Mouse (Mus musculus): ENCODE data around the gene Lax1.

Lax1 gene

DNA sequence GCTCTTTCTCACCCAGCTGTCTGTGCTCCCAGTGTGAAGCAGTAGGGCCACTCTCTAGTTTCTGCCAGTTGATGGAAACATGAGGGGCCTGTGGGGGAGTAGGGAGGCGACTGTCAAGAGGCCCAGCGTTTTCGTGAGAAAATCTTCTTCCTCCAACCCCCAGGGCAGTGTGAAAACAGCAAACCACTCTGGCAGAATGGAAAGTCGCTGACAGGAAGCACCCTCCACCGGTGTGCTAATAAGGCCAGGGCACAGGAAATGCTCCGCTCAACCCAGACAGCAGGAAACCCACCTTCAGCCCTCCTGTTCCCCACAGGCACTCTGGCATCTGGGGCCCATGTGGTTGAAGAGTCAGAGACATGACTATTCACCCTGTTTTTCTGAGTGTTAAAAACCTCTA, at the start of gene Lax1:
Lax1 (minus strand) TSS at position 212 of the 400 bp plus-strand sequence.
- DNase-seq, result peak; percentile 38

GRCm38 (mm10) chr1:133736664-133737063, 46.8 kb upstream of the Lax1 start:
- DNase-seq, result no peak

- peak; percentile 68 for DNase-seq
These were observed 46.2 kb upstream of the Lax1 start for GRCm38 (mm10) chr1:133735995-133736652.

DNA sequence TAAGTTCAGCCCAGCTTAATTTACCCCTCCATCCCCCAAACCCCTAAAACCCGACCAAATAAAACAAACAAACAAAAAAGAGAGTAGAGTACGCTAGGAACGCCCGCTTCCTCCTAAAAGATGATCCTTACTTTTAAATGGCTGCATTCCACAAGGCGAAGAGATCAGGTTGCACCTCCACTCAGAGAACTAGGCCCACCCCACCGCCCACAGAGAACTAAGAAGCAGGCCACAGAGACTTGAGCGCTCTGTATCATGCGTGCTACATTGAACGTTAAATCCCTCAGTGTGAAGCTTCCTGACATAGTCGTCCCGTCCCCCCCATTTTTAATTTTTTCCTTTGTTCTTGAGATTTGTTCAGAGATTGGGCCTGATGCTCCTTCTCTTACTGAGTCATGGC, 42.9 kb upstream of the Lax1 start:
- DNase-seq, result no peak

DNA sequence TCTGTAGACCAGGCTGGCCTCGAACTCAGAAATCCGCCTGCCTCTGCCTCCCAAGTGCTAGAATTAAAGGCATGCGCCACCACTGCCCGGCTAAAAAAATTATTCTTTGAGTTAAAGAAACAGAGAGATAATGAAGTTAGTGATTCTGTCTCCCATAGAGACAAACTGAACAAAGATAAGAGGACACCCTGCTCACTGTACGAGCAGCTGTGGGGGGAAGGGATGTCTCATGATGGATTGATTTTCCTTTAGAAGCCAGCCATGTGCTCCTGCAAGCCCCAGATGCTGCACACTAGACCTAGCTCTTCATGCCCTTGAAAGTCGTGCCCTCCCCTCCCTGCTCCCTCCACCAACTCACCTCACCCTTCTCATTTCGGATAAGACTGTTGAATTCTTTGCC, 38.4 kb upstream of the Lax1 start:
- no peak for DNase-seq

DNA sequence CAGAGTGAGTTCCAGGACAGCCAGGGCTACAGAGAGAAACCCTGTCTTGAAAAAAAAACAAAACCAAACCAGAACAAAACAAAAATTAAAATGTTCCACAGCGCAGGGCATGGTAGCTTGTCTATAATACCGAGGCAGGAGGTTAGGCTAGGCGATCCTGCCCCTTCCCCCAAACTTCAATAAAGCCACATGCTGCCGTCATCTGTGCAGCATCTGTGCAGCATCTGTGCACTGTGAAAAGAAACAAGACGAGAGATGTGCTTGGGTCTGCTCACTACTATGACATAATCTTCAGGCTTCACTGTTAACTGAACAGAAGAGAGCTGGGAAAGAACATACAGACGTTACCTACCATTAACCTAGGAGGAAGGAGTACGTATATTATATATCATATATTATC, 30.4 kb upstream of the Lax1 start:
- no peak for DNase-seq

DNA sequence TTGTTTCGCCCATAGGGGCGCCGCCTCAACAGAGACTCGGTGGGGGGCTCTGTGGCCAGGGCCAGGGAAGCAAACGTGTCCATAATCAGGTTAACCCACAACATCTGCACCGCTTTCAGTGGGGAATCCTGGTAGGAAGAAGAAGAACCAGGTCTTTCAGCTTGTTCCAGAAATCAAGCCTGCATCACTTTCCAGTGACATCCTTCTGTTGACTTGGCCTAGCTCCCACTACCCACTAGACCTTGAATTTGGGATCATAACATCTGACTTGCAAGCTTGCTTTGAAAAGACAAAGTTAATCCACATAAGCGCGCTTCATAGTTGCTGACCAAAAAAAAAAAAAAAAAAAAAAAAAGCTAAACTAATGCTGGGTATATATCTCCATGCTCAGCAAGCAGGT, 28.9 kb upstream of the Lax1 start:
- DNase-seq, result no peak

DNA sequence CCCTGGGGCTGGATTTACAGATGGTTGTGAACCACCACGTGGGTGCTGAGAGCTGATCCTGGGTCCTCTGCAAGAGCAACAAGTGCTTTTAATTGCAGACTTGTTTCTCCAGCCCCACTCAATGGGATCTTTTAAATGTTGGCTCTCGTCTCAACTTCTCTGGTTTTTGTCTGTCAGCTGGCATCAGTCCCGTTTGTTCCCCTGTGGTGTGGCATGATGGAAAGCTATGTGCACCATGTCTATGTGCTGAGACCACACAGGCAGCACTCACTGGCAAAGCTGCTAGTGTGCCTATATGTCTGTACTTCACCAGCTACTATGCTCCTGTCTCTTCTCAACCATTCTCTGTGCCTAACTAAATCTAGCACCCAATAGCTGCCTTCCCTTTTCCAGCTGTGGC, 28.4 kb upstream of the Lax1 start:
- DNase-seq, result no peak

DNA sequence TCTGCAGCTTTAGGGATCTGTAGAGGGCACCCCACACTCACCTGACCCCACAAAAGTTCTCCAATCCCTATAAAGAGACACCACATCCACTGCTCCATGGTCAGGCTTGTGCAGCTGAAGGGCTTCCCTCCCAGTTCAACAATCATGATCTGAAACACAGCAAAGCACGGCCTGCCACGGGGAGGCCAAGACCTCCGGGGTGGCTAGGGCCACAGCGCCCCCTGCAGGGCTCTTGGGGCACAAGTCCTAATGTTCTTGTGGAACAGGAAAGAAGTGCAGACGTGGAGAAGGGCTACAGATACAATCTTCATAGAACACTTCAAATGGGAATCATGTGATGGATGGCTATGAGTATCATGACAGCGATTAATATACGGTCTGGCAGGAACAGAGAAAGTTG, 26.6 kb upstream of the Lax1 start:
- DNase-seq, result peak; percentile 70

- DNase-seq, result no peak
These were observed 25.3 kb upstream of the Lax1 start for GRCm38 (mm10) chr1:133715191-133715590.

DNA sequence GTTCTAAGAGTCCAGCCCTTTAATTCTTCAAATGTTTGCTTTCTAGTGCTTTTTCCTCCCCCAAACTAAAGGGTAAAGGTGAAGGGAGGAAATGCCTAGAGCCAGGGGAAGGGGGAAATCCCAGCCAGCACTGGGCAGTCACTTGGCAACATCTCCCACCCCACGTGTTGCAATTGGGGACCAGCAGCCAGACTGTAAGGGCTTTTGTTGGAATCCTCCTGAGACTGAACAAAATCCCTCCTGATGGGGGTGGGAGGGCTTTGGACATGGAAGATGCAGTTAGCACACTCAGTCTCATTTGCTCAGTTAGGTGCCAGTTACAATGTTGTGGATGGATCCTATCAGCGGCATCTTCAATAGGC, 23.1 kb upstream of the Lax1 start:
- peak; percentile 39 for DNase-seq

- no peak for DNase-seq
These were observed 22.5 kb upstream of the Lax1 start for GRCm38 (mm10) chr1:133712288-133713008.

DNA sequence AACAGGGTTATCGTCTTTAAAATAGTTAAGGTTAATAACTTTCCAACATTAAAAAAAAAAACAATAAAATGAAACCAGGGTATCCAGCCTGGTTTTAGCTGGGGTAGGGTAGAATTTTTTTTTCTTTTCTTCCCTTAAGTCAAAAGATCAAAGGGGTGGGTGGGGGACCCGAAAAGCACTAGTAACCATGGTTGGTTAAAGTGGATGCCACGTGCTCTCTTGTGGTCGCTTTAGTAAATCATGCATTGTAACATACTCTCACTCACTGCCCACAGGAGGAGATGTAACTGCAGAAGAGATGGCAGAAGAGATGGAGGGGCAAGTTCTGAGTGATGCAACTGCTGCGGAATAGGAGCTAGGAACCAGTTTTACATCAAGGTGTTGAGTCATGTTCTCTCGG, 21.5 kb upstream of the Lax1 start:
- DNase-seq, result no peak

DNA sequence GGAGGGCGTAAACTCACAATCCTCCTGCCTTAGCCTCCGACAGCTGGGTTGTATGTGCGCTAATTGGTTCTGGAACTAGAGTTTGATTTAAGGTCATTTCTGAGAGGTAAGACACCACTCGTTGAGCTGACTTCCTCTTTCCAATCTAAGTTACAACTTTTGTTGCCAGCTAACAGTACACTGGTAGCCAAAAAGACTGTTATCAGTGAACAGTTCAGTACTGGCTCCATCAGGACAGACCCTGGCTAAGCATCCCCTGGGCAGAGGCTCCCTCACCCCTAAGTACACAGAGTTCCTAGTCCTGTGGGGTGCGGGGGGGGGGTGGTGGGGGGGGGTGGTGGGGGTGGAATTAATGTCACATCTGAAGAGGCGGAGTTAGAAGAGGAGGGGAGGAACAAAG, 21.0 kb upstream of the Lax1 start:
- DNase-seq, result no peak

DNA sequence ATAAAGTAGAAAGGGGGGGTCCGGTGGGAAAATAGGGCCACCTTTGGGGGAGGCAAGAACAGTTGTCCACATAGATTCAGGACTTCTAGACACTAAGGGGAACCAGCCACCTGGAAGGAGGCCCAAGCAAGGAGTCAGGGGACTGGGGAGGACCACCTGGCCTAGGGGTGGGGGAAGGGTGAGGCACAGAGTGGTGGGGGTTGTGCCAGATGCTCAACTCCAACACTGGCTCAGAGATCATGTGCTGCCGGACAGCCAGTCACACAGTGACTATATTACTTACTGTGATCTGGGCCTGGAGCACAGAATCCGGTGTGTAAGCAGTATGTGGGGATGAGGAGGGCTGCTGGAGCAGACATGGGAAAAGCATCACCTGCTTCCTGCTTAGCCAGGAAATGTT, 19.4 kb upstream of the Lax1 start:
- no peak for DNase-seq

DNA sequence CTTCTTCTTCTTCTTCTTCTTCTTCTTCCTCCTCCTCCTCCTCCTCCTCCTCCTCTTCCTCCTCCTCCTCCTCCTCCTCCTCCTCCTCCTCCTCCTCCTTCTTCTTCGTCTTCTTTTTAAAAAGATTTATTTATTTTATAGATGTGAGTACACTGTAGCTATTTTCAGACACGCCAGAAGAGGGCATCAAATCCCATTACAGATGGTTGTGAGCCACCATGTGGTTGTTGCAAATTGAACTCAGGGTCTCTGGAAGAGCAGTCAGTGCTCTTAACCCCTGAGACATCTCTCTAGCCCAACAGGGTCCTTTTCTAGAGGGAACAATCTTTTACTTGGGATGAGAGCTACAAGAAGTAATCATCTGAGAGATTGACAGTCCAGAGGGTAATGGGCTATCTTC, 11.9 kb upstream of the Lax1 start:
- DNase-seq, result peak; percentile 74

GRCm38 (mm10) chr1:133697935-133698620, 8.2 kb upstream of the Lax1 start:
- DNase-seq, result no peak

- peak; percentile 89 for DNase-seq
These were observed 6.0 kb upstream of the Lax1 start for GRCm38 (mm10) chr1:133695901-133696300.

DNA sequence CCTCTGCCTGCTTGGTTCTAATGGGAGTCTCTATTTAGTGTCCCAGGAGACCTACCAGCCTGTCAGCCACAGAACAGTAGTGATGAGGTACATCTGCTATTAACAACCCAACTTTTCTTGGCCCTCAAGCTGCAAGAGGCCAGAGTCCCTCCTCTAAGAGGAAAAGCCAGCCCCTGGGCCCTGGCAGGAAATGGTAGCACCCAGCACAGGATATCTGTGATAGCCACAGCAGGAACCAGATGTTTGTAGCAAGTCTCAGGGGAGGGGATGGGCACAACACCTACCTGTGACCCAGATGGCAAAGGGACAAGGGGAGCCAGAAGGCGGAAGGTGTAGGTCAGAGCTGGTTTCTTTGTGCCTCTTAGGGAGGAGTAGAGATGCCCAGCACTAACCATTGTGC, 5.0 kb upstream of the Lax1 start:
- DNase-seq, result peak; percentile 47

DNA sequence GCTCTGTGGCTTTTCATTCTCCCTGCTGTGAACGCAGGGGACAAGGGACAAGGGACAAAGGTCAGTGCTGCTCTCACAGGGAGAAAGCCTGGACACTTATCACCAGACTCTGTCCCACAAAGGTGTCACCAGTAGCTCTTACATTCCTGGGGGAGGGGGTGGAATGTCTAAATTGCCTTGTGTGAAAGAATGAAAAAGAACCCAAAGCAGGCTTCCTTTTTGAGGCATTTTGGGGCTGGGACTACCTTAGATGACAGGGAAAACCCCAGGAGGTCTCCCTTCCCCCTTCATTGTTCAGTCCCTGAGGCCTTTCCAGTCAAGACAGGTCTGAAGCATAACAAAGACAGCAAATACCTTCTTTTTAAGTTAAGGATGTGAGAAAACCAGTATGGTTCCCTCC, 4.4 kb upstream of the Lax1 start:
- no peak for DNase-seq

- DNase-seq, result no peak
These were observed 3.7 kb upstream of the Lax1 start for GRCm38 (mm10) chr1:133693536-133694114.

- DNase-seq, result no peak
These were observed 2.3 kb upstream of the Lax1 start for GRCm38 (mm10) chr1:133692195-133692594.

GRCm38 (mm10) chr1:133691046-133691445, 1.1 kb upstream of the Lax1 start:
- no peak for DNase-seq

- DNase-seq, result no peak
These were observed 1.6 kb downstream of the Lax1 start for GRCm38 (mm10) chr1:133688301-133688700.

All from lung, postnatal 36 days (tissue).